Mouse (Mus musculus): ENCODE data around the gene Dlg2. TPM values are rescaled to one million over a fixed set of nuclear protein-coding genes. Genes with fewer than 3 reads are reported as not detected.

Gene Dlg2
- total and polyA plus RNA-seq, 2 experiments from 2014 or later: 26.3 to 169 TPM

DNA sequence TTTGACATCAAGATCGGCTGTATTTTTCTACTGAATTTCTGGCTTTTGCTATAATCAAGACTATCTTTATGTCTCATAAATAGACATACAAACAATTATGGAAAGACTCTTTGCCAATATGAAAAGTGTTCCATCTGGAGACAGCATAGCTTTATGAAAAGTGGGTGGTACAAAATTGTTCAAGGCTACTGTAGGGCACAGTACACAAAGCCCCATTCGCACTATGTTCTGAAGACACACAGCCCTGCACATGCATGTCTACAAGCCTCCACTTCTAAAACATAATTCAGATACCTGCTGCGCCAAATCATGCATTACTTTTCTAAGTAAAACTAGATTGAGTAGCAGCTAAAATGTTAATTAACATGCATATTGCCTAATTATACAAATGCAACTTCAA is 1946.5 kb downstream of the Dlg2 start:
- Histone ChIP-seq H3K27ac (ENCODE audit: low read depth, low read length) (no peak overlapping the region), H3K36me3 (ENCODE audit: insufficient read depth) (0 out of 2 replicates have a peak, but pooled peaks cover 5% of the 10 kb centered on the region), H3K9ac (no peak overlapping the region), H3K27me3 (ENCODE audit: insufficient read depth, low read length) (no peaks in the 10 kb centered on the region), H3K4me1 (ENCODE audit: insufficient read depth) (no peaks in the 10 kb centered on the region), H3K9me3 (ENCODE audit: low read length) (no peaks in the 10 kb centered on the region), H3K4me3 (ENCODE audit: low read depth, low read length) (no peak overlapping the region), H3K4me2 (ENCODE audit: low read depth) (no peak overlapping the region)
- no peak for TF ChIP-seq CTCF (IDR thresholded peaks at IDR 0.05; ENCODE audit: low read depth)
- ATAC-seq: peak; percentile 65; the same call in 1 of the 2 replicates
- peak; percentile 14 for DNase-seq
- WGBS: 76% methylated on average over 3 of the region's 3 CpGs

DNA sequence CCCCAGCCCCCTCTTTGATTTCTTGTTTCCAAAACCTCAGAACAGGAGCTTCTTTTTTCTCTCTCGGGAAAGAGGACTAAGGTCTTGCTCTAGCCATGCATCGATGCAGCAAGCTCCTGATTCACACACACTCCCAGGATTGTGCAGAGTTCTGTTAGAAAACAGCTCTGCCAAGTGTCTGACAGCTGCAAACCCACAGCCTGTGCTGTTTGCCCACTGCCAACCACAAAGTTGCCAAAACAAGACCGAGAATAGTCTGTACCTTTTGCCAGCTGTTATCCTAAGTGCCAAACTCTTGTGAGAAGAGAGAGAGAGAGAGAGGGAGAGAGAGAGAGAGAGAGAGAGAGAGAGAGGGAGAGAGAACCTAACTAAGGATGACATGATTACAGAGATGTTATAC is 1948.2 kb downstream of the Dlg2 start:
- H3K4me3 ChIP-seq (ENCODE audit: low read depth, low read length): no peak overlapping the region
- DNase-seq (peak; percentile 20), ATAC-seq (peak; percentile 62)
- H3K36me3 ChIP-seq (ENCODE audit: insufficient read depth): 0 out of 2 replicates have a peak, but pooled peaks cover 5% of the 10 kb centered on the region
- H3K4me1 ChIP-seq (ENCODE audit: insufficient read depth): no peaks in the 10 kb centered on the region
- no peak for TF ChIP-seq CTCF (IDR thresholded peaks at IDR 0.05; ENCODE audit: low read depth)
- H3K27ac ChIP-seq (ENCODE audit: low read depth, low read length): no peak overlapping the region
- H3K4me2 ChIP-seq (ENCODE audit: low read depth): no peak overlapping the region
- 47% methylated on average over 3 of the region's 3 CpGs for WGBS
- H3K27me3 ChIP-seq (ENCODE audit: insufficient read depth, low read length): no peaks in the 10 kb centered on the region
- no peaks in the 10 kb centered on the region for H3K9me3 ChIP-seq (ENCODE audit: low read length)
- H3K9ac ChIP-seq: no peak overlapping the region

DNA sequence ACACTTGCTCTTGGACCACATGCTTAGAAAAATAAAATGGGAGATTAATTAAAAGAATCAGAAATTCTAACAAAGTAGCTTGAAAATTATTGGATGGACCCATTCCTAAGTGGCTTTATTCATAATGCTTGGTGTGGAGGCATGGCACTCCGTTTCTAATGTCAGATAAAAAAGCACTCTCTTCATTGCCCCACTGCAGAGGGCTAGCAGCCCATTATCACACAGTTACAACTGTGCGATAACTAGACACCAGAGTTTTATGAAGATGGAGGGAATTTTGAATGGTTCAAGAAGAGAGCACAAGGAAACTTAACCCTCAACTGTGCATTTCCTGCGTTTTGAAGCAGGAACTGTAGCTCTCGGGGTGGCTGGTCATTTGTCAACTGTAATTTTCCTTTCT is 1950.8 kb downstream of the Dlg2 start:
- H3K4me1 ChIP-seq (ENCODE audit: insufficient read depth): no peaks in the 10 kb centered on the region
- DNase-seq: no peak
- no peak overlapping the region for H3K9ac ChIP-seq
- no peak overlapping the region for H3K4me3 ChIP-seq (ENCODE audit: low read depth, low read length)
- no peaks in the 10 kb centered on the region for H3K27me3 ChIP-seq (ENCODE audit: insufficient read depth, low read length)
- TF ChIP-seq CTCF (IDR thresholded peaks at IDR 0.05; ENCODE audit: low read depth): no peak
- 0 out of 2 replicates have a peak, but pooled peaks cover 8% of the 10 kb centered on the region for H3K36me3 ChIP-seq (ENCODE audit: insufficient read depth)
- no peak overlapping the region for H3K27ac ChIP-seq (ENCODE audit: low read depth, low read length)
- 81% methylated on average over 4 of the region's 4 CpGs for WGBS
- no peaks in the 10 kb centered on the region for H3K9me3 ChIP-seq (ENCODE audit: low read length)
- no peak for ATAC-seq
- no peak overlapping the region for H3K4me2 ChIP-seq (ENCODE audit: low read depth)

DNA sequence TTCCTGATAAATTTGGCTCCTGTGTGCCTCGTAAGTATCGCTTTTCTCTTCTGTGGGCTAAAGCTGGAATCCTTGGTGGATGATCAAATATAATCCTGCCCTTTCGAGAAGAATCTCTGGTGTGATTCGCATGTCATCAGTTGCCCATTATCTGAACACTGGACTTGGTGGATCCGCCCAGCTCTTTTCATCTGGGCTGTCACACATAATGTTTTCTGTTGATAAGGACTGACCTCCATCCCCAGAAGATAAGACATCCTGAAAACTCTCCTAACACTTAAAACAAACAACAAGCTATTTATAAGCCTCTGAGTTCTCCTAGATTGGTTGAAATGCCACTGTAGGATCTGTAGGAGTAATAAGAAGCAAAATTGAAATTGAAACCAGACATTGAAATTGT is 1952.2 kb downstream of the Dlg2 start:
- Histone ChIP-seq H3K27me3 (ENCODE audit: insufficient read depth, low read length) (no peaks in the 10 kb centered on the region), H3K4me3 (ENCODE audit: low read depth, low read length) (no peak overlapping the region), H3K4me2 (ENCODE audit: low read depth) (no peak overlapping the region), H3K27ac (ENCODE audit: low read depth, low read length) (no peak overlapping the region), H3K4me1 (ENCODE audit: insufficient read depth) (no peaks in the 10 kb centered on the region), H3K9me3 (ENCODE audit: low read length) (no peaks in the 10 kb centered on the region), H3K36me3 (ENCODE audit: insufficient read depth) (0 out of 2 replicates have a peak, but pooled peaks cover 13% of the 10 kb centered on the region), H3K9ac (no peak overlapping the region)
- no peak for ATAC-seq
- DNase-seq: no peak
- 83% methylated on average over 5 of the region's 5 CpGs for WGBS
- no peak for TF ChIP-seq CTCF (IDR thresholded peaks at IDR 0.05; ENCODE audit: low read depth)

DNA sequence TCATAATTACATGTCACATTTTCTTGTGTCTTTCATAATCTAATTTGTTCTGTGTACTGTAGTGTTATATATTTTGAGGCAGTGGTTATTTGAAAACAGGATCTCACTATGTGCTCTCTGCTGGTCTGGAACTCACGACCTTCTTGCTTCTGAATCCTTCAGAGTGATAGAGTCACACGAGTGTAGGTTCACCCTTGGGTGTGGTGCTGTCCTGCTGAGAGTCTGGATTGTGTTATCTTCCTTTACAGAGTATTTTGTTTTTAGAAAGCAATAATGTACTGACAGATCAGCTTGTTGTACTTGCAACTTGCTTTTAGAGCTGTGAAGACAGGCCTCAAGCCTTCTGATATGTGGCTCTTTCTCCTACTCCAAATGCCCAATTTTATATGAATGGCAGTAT is 1953.8 kb downstream of the Dlg2 start:
- Histone ChIP-seq H3K4me1 (ENCODE audit: insufficient read depth) (no peaks in the 10 kb centered on the region), H3K4me3 (ENCODE audit: low read depth, low read length) (no peak overlapping the region), H3K4me2 (ENCODE audit: low read depth) (no peak overlapping the region), H3K9ac (no peak overlapping the region), H3K27me3 (ENCODE audit: insufficient read depth, low read length) (no peaks in the 10 kb centered on the region), H3K9me3 (ENCODE audit: low read length) (no peaks in the 10 kb centered on the region), H3K36me3 (ENCODE audit: insufficient read depth) (0 out of 2 replicates have a peak, but pooled peaks cover 13% of the 10 kb centered on the region), H3K27ac (ENCODE audit: low read depth, low read length) (no peak overlapping the region)
- ATAC-seq: no peak
- DNase-seq: no peak
- no peak for TF ChIP-seq CTCF (IDR thresholded peaks at IDR 0.05; ENCODE audit: low read depth)
- WGBS: 83% methylated on average over 2 of the region's 2 CpGs

DNA sequence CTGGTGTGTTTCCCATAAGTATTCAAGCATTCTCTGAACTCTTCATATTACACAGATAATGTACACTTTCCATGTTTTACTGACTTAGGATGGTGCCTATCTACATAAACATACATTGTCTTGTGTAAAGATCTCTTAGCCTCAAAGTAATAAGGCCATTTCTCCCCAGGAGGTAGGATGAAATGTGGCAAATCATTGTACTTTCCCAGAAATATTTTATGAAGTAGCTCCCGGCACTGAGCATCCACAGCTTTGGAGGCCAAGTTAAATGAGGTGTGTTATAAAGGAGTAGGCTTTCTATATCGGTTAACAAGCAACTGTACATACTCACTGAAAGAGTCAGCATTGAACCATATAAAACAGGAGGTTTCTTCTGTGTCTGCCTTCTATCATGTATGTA is 1960.7 kb downstream of the Dlg2 start:
- no peak for TF ChIP-seq CTCF (IDR thresholded peaks at IDR 0.05; ENCODE audit: low read depth)
- ATAC-seq: no peak
- peaks cover 11% of the 10 kb centered on the region; the same call in 1 of the 2 replicates for H3K36me3 ChIP-seq (ENCODE audit: insufficient read depth)
- no peak for DNase-seq
- H3K9ac ChIP-seq: no peak overlapping the region
- 87% methylated on average over 2 of the region's 2 CpGs for WGBS
- H3K4me2 ChIP-seq (ENCODE audit: low read depth): no peak overlapping the region
- H3K27me3 ChIP-seq (ENCODE audit: insufficient read depth, low read length): no peaks in the 10 kb centered on the region
- no peaks in the 10 kb centered on the region for H3K9me3 ChIP-seq (ENCODE audit: low read length)
- H3K4me1 ChIP-seq (ENCODE audit: insufficient read depth): no peaks in the 10 kb centered on the region
- no peak overlapping the region for H3K27ac ChIP-seq (ENCODE audit: low read depth, low read length)
- no peak overlapping the region for H3K4me3 ChIP-seq (ENCODE audit: low read depth, low read length)

DNA sequence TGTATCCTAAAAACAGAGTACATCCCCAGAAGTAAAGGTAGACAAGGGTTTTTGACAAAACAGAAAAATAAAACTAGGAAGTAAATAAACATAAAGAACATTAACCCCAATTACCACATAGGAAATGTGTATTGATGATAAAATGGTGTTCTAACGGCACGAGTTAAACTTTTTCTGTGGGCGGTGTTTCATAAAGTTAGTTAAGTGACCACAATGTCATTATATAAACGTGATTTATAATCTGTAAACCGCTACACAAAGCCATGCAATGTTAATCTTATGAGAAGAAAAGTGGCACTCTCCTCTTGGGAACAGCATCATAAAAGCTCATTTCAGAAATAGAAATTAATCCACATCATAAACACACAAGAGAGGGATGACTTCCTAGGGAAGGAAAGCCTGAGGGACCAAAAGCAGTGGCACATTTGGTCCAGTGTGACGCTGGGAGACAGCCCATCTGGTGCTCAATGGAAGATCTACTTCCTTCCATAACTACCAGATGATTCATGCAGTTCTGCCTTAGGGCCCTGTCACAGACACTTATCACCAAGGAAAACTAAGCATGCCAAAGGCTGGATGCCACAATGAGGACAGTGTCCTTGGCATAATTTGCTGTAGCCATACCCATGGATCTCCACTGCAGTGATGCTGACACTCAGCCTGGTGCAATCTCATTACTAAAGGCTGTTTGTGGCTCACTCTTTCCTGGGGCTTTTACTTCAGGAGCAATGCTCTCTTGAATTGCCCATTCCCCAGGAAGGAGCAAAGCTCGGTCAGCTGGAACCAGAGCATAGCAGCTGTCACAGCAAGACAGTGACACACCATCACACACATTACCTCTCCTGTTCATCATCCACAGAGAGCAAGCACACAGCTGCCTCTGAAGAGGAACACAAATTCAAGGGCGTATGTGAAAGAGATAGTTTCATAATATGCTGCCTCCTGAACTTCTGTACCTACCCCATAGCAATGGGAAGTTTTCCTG is 1963.3 kb downstream of the Dlg2 start:
- no peak overlapping the region for H3K4me2 ChIP-seq (ENCODE audit: low read depth)
- TF ChIP-seq CTCF (IDR thresholded peaks at IDR 0.05; ENCODE audit: low read depth): no peak
- H3K9me3 ChIP-seq (ENCODE audit: low read length): no peaks in the 10 kb centered on the region
- ATAC-seq (peak; percentile 23; the same call in 1 of the 2 replicates), DNase-seq (no peak)
- no peak overlapping the region for H3K27ac ChIP-seq (ENCODE audit: low read depth, low read length)
- no peaks in the 10 kb centered on the region for H3K4me1 ChIP-seq (ENCODE audit: insufficient read depth)
- no peak overlapping the region for H3K4me3 ChIP-seq (ENCODE audit: low read depth, low read length)
- H3K9ac ChIP-seq: no peak overlapping the region
- peaks cover 11% of the 10 kb centered on the region for H3K36me3 ChIP-seq (ENCODE audit: insufficient read depth)
- 89% methylated on average over 8 of the region's 8 CpGs for WGBS
- H3K27me3 ChIP-seq (ENCODE audit: insufficient read depth, low read length): no peaks in the 10 kb centered on the region
